Mouse (Mus musculus) large intestine, adult 2 months (tissue): ENCODE results near the gene Rab27a. TPM values are rescaled to one million over a fixed set of nuclear protein-coding genes. Genes with fewer than 3 reads are reported as not detected.

ENCODE experiments used
- DNase-seq: peaks from one replicate; pipeline ENCODE4 v3.0.0-alpha.2; 2012; ENCODE audit warnings: low read depth, low spot score
- WGBS: fragments of 180-500 bp; shearing (Covaris S2); methylation state at CpG from one replicate; pipeline ENCODE4 v1.1.7; 2018; 5-methylcytosine and 5-hydroxymethylcytosine counted together
- polyA plus RNA-seq: library from polyadenylated mRNA; depleted of rRNA; stranded (reverse); fragments of >200 nt; gene quantifications from 2 replicates; pipeline ENCODE4 v1.2.3, GENCODE M21; 2012; rRNA removed

The Rab27a gene
- polyA plus RNA-seq, result 9.4 TPM in 2 replicates

GRCm38 (mm10) chr9:73044146-73045079 is at the start of gene Rab27a:
Gene Rab27a, plus strand, starts transcription at chr9:73044854.
- DNase-seq, result peak; percentile 65
- 1% methylated on average over 41 of the region's 41 CpGs for WGBS

- no peak for DNase-seq
These were observed 48.5 kb upstream of the Rab27a start for GRCm38 (mm10) chr9:72996167-72996566.

GRCm38 (mm10) chr9:72996806-72997205 is 47.8 kb upstream of the Rab27a start:
- DNase-seq, result no peak
- 82% methylated on average over 7 of the region's 7 CpGs for WGBS

GRCm38 (mm10) chr9:73000487-73000886 is 44.2 kb upstream of the Rab27a start:
- WGBS, result 61% methylated on average over 2 of the region's 2 CpGs

GRCm38 (mm10) chr9:73001314-73002011 is 43.2 kb upstream of the Rab27a start:
- no peak for DNase-seq
- 88% methylated on average over 13 of the region's 13 CpGs for WGBS

More at GRCm38 (mm10) chr9:73000487-73000886, 44.2 kb upstream of the Rab27a start:
- DNase-seq, result no peak

GRCm38 (mm10) chr9:73002177-73002576 is 42.5 kb upstream of the Rab27a start:
- 56% methylated on average over 3 of the region's 3 CpGs for WGBS
- DNase-seq, result no peak

- no peak for DNase-seq
- 89% methylated on average over 8 of the region's 8 CpGs for WGBS
These were observed 40.6 kb upstream of the Rab27a start for GRCm38 (mm10) chr9:73004076-73004475.

- no peak for DNase-seq
- 80% methylated on average over 6 of the region's 6 CpGs for WGBS
These were observed 39.5 kb upstream of the Rab27a start for GRCm38 (mm10) chr9:73005106-73005505.

- 94% methylated on average over 3 of the region's 3 CpGs for WGBS
These were observed 38.5 kb upstream of the Rab27a start for GRCm38 (mm10) chr9:73006175-73006574.

GRCm38 (mm10) chr9:73008384-73008783 is 36.3 kb upstream of the Rab27a start:
- DNase-seq, result no peak
- 55% methylated on average over 3 of the region's 3 CpGs for WGBS

More at GRCm38 (mm10) chr9:73006175-73006574, 38.5 kb upstream of the Rab27a start:
- DNase-seq, result no peak

- 93% methylated on average over 4 of the region's 4 CpGs for WGBS
- DNase-seq, result no peak
These were observed 32.0 kb upstream of the Rab27a start for GRCm38 (mm10) chr9:73012629-73013028.

GRCm38 (mm10) chr9:73014724-73015123 is 29.9 kb upstream of the Rab27a start:
- DNase-seq, result no peak
- whole genome bisulfite sequencing, result 78% methylated on average over 13 of the region's 13 CpGs

- DNase-seq, result no peak
These were observed 24.8 kb upstream of the Rab27a start for GRCm38 (mm10) chr9:73019841-73020240.

GRCm38 (mm10) chr9:73020566-73021097 is 24.0 kb upstream of the Rab27a start:
- no peak for DNase-seq
- 91% methylated on average over 5 of the region's 5 CpGs for WGBS

More at GRCm38 (mm10) chr9:73019841-73020240, 24.8 kb upstream of the Rab27a start:
- WGBS, result 88% methylated on average over 10 of the region's 10 CpGs

GRCm38 (mm10) chr9:73025818-73026636 is 18.6 kb upstream of the Rab27a start:
- WGBS, result 67% methylated on average over 17 of the region's 17 CpGs
- no peak for DNase-seq

GRCm38 (mm10) chr9:73030443-73030842 is 14.2 kb upstream of the Rab27a start:
- WGBS, result 97% methylated on average over 1 of the region's 1 CpGs
- no peak for DNase-seq

- WGBS, result 71% methylated on average over 4 of the region's 4 CpGs
- no peak for DNase-seq
These were observed 13.2 kb upstream of the Rab27a start for GRCm38 (mm10) chr9:73031421-73031820.

- WGBS, result 100% methylated on average over 1 of the region's 1 CpGs
- DNase-seq, result no peak
These were observed 11.2 kb upstream of the Rab27a start for GRCm38 (mm10) chr9:73033406-73033805.

GRCm38 (mm10) chr9:73039222-73039945 is 5.3 kb upstream of the Rab27a start:
- WGBS, result under 1% methylated on average over 49 of the region's 49 CpGs
- peak; percentile 74 for DNase-seq
